Mouse (Mus musculus): ENCODE data around the gene Gm8297. TPM values are rescaled to one million over a fixed set of nuclear protein-coding genes. Genes with fewer than 3 reads are reported as not detected.

The Gm8297 gene
- under 1 TPM in 1 of 2 experiments, not detected in 1; 0.44 TPM for polyA plus RNA-seq (2017; shearing (Covaris generic))

DNA sequence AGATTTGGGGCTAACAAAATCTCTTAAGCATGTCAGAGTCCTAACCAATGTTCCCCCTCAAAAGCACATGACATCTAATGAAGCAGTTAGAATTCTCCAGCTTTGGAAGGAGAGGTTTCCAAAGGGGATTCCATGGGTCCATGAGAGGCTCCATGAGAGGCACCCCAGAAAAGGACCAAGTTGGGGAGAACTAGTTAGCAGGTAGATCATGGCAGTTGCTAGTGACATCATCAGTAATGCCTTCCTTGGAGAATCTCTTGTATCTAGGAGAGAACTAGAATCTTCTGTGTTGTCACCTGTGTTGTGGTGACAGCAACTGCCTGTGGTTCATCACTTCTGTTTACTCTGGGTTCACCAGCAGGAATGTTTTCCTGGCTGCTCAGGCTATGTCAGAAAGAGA is at the start of gene Gm8297:
Gene Gm8297, plus strand, starts transcription at position 301 of the 400 bp plus-strand sequence.

DNA sequence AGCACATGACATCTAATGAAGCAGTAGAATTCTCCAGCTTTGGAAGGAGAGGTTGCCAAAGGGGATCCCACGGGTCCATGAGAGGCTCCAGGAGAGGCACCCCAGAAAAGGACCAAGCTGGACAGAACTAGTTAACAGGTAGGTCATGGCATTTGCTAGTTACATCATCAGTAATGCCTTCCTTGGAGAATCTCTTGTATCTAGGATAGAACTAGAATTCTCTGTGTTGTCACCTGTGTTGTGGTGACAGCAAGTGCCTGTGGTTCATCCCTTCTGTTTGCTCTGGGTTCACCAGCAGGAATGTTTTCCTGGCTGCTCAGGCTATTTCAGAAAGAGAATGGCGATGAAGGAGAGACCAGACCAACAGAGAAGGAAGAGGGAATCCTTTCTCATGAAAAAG is 31.9 kb downstream of the Gm8297 start, which contains the start of gene Gm3298:
Gene Gm3298, plus strand, starts transcription at position 301 of the 400 bp plus-strand sequence.

Other genes with a start within 250 kb of the Gm8297 start
- gene Gm9602, start 207.6 kb upstream of the Gm8297 start, polyA plus RNA-seq (2017; shearing (Covaris generic)) = not detected
- gene Gm3269, start 145.8 kb upstream of the Gm8297 start, polyA plus RNA-seq (2017; shearing (Covaris generic)) = not detected
- gene Gm3264, start 128.4 kb upstream of the Gm8297 start, polyA plus RNA-seq (2017; shearing (Covaris generic)) = under 1 TPM in 1 of 2 experiments, not detected in 1; 0.24 TPM
- gene Gm3278, start 91.5 kb upstream of the Gm8297 start, polyA plus RNA-seq (2017; shearing (Covaris generic)) = not detected
- not detected for gene Gm3298, start 32.0 kb downstream of the Gm8297 start, polyA plus RNA-seq (2017; shearing (Covaris generic))
- gene 4930555G01Rik, start 66.7 kb downstream of the Gm8297 start, polyA plus RNA-seq (2017; shearing (Covaris generic)) = under 1 TPM in 1 of 2 experiments, not detected in 1; 0.28 TPM
- 1 to 10 TPM; 1.2 to 3.8 TPM for gene Gm8281, start 87.1 kb downstream of the Gm8297 start, polyA plus RNA-seq (2017; shearing (Covaris generic))
- under 1 TPM in 1 of 2 experiments, not detected in 1; 0.18 TPM for gene Gm8279, start 147.6 kb downstream of the Gm8297 start, polyA plus RNA-seq (2017; shearing (Covaris generic))
- not detected for gene Gm3317, start 180.6 kb downstream of the Gm8297 start, polyA plus RNA-seq (2017; shearing (Covaris generic))
- not detected for gene Gm8271, start 201.9 kb downstream of the Gm8297 start, polyA plus RNA-seq (2017; shearing (Covaris generic))

All from activated CD4-positive, CD25-positive, alpha-beta regulatory T cell (primary cell).